Mouse (Mus musculus): ENCODE data around the gene Vill.

Vill gene

DNA sequence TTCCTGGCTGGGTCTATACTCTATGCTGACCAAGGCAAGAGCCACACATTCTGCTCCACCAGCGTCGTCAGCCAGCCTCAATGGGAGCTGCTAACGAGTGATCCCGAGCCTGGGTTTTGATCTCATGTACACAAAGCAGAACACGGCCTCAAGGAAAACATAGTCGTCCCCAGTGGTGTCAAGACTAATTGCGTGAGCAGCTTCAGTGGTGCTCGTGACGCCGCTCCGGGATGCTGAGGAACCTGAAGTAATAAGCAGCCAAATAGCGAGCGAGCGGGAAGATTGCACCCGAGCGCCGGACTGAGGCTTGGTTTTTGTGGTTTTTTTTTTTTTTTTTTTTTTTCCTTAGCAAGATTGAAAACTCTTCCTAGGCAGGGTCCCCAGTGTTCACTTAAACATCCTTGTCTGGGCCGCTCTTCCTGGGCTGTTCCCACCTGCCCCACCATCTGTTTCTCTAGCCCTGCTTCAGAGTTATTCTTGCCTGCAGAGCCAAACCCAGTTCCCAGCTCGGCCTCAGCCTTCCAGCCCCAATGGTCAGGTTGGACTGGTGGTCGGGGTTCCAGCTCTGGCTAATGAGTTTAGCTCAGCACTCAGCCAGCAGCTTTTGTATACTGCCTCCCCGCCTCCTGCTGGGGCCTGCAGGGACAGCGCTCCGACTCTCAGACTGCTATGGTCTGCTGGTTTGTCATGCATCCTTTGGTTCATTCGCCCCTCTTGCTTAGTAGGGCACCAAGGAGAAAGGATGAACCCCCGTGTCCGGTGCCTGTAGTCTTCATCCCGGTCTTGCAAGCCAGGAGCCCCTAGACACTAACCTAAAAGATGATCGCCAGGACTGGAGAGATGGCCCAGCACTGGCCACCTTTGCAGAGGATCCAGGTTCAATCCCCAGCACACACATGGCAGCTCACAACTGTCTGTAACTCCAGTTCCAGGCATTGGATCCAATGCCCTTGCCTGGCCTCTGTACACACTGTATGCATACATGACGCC, 17.6 kb upstream of the Vill start:
- CTCF ChIA-PET, result no interaction called here

DNA sequence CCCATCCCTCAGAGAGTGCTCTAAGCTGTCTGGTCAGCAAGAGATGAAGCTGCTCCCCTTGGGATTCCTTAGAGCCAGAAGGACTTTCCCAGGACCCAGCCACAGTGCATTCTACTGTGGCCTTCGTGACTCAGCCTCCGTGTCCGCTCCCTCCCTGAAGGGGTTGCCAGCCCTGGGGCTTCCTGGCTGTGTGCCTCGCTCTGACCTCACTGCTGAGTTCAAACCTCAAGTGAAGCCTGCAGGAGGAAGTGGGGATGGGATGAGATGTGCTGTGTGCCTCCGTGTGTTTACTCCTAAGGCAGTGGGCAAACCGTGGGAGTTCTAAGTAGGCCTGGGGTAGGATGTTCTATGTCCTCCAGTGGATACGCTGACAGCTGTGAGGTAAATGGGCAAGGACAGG, 16.7 kb upstream of the Vill start:
- CTCF ChIA-PET, result no interaction called here

DNA sequence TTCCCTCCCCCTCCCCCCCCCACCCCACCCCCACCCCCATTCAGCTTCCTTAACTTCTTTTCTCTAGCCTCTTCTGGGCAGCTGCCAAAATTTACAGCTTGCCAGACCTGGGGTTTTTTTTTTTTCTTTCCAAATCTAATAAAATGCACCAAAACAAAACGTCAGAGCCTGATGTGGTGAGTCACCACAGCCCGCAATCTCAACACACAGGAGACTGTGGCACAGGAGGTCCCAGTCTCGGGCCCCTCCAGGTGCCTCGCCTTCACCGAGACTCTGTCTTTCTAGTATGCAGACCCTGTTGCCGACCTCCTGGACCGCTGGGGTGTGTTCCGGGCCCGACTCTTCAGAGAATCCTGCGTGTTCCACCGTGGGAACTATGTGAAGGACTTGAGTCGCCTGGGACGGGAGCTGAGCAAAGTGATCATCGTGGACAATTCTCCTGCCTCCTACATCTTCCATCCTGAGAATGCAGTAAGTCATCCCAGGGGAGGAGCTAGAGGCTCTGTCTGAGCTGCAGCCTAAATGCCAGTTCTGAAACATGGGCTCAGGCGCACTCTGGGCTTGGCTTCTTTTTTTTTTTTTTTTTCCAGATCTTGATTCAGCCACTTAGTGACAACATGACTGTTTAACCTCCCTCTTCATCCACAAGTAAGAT, 15.4 kb upstream of the Vill start:
- CTCF ChIA-PET, result no interaction called here

DNA sequence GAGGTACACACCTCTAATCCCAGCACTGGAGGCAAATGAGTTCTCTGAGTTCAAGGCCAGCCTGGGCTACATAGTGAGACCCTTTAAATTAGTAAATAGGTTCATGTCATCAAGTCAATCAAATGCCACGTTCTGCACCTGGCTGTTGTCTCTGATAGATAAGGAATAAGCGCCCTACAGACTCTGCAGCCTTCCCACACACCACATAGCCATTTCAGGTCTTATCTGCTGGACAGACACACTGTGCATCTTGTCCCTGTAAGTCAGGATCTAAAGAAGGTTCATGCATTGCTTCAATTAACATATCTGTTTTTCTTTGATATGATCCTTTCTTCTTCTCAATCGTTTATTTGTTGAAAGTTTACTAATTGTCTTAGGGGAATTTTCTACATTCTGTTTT, 14.0 kb upstream of the Vill start:
- CTCF ChIA-PET, result no interaction called here

DNA sequence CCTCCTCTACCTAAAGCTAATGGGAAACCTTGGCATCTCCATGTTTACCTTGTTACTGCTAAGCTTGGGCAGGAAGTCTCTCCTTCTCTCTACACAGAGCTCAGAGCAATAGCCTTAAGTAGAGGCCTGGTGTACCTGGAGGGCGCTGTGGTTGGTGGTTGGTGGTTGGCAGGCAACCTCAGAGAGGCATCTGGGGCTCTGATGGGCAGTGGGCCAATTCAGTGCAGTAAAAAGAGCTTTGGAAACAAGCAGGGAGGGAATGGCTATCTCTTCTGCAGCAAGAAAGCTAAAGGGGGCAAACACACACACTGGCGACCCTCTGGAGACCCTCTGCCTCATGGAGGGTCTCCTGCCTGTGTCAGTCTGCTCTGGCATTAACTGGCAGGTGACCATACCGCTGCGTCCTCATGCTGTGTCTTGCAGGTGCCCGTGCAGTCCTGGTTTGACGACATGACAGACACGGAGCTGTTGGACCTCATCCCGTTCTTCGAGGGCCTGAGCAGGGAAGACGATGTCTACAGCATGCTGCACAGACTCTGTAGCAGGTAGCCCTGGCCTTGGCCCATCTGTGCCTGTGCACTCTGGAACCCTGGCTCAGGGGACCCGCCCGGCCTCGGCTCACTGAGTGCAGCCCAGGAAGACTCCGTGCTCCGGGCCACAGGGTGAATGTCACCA, 12.3 kb upstream of the Vill start:
- CTCF ChIA-PET, result no interaction called here

DNA sequence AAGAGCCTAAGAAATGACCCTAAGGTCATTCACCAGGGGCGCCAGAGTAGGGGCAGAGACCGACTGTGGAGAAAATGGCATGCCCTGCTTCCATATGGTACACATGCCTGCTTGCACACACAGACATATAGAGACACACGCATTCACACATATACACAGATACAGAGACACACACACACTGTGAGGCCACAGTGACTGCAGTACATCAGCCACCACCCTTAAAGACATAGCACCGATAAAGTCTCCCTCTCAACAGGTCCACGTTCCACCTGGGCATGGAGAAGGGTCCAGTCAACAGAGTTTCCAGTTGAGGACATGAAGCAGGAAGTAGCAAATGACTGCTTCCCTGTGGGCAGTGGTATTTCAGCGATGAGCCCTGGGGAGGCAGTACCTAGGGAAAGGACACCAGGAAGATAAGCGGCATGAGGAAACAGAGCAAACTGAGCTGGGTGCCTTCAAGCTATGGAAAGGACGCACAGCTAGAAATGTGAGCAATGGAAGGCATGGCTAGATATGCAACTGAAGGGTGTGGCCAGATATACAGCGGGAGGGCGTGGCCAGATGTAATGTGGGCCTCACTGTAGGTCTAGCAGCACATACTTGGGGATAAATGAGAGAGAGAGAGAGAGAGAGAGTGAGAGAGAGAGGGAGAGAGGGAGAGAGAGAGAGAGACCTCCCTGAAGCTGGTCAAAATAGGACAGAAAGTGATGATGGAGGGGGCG, 4.2 kb upstream of the Vill start:
- CTCF ChIA-PET, result no interaction called here

DNA sequence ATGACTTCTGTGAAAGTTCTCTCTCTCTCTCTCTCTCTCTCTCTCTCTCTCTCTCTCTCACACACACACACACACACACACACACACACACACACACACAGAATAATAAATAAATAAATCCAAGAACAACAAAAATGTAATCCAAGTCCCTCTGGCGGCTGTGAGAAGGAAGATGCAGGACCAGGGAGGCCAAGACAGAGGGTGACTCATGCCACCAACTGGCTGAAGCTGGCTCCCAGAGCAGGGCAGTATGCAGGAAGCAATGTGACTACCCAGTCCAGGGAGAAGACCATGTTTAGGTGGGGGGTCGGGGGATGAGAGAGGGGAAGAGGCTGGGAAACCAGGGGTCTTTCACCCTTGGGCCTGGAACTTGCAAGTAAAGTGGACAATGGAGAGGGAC, 1.4 kb upstream of the Vill start:
- CTCF ChIA-PET, result no interaction called here

DNA sequence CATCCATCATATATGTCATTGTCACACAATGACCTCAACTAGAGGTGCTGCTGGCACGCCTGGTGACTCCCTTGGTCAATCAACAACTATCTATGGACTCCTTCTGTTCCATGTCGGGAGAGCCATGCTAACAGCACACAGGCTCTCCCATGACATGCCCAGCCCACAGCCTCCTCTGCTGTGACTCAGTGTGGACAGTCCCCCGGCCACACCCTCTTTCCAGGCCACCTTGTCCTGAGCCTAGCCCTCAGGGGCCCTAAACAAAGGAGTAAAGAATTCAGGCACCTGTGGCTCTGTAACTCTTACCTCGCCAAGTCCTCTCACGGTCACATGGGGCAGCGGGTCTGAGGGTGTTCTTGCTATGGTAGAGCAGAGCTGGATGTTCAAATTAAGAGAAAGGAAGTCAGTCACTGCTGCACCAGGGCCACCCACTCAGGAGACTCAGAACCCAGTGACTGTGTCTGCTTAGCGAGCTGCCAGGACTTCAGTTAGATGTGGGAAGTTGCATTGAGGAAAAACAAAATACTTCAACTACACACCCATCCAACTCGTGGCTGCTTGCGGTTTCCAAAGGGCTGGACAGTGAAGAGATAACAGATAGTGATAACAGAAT, 1.5 kb downstream of the Vill start:
- CTCF ChIA-PET, result no interaction called here

DNA sequence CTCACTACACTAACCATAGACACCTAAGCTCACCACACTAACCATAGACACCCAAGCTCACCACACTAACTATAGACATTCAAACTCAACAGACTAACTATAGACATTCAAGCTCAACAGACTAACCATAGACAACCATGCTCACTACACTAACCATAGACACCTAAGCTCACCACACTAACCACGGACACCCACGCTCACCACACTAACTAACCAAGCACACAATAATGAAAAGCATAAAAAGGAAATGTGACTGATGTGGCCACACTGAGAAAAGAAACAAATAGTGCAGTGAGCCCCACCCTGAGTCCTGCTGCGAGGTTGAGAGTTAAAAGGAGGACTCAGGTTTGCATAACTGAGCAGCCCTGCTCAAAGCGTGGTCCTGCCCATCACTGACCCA, 2.8 kb downstream of the Vill start:
- CTCF ChIA-PET, result no interaction called here

DNA sequence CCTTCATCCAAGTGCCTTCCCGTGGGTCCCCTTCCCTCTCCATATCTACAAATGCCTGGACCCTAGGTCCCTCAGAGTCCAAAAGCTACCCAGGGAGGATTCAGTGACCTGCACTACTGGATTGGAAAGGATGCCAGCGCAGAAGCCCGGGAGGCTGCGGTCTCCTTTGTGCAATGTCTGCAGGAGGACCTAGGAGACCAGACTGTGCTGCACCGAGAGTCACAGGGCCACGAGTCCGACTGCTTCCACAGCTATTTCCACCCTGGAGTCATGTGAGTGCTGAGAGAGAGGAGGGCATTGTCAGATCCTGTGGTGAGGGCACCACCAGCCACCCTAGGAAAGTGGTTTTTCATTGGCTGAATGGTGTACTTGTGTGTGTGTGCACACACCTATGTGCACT, 5.7 kb downstream of the Vill start:
- CTCF ChIA-PET, result no interaction called here

DNA sequence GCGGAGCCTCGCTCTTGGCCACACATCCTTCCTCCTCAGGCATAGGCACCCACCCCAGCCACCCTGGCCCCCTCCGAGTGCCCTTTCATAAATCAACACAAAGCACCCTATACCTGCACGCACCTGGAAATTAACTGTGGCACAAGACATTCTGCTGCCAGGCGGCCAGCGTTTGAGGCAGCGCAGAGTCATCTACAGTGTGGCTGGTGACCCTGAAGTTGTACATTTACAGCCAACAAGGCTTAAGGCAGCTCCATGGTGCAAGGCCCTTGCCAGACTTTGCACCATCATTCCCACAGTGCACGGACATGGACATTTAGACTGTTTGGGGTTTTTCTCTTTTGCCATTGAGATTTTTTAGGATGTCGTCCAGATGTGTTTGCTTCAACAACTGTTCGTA, 8.1 kb downstream of the Vill start:
- CTCF ChIA-PET, result no interaction called here

DNA sequence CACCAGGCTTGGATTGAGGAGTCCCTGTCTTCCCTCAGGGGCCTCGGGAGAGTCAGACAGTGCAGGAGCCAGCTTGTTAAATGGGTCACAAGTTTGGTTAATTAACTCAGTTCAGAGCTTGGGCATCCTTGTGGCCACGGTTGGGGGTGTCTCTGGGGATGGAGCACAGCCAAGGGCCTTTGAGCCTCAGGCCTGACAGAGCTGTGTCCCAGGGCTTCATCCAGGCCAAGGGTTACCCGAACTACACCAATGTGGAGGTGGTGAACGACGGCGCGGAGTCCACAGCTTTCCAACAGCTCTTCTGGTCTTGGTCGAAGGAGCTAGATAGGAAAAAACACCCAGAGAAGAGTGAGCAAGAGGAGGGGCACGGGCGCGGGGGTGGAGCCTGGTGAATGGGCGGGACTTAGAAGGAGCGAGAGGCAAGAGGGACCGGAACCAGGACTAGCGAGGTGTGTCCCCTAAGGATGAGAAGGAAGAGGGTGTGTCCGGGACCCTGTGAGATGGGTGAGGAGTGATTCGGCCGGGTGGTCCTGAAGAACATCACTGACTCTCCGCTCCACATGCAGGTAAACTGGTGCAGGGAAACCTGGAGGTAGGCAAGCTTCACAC, 10.6 kb downstream of the Vill start:
- CTCF ChIA-PET, result no interaction called here

DNA sequence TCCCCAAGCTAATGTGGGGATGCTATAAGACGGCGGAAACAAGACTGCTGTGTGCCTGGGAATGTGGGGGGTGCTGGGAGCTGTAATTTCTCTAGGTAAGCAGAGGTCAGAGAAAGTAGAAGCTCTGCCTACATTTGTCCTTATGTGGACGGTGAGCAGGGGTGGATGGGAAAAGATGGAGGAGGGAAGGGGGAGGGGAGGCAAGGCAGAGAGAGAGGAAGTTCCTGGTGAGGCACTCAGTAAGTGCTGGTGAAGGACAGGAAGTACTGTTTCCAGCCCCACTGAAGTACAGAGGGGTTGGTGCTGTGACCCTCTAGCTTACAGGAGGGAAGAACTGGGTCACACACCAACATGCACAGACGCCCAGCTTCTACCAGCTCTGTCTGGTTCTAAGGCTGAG, 11.7 kb downstream of the Vill start:
- CTCF ChIA-PET, result interaction anchor here (0.6 kb wide), 1 partner anchor 105 kb away, joined by 4 read pairs; no protein-coding TSS in a partner anchor

DNA sequence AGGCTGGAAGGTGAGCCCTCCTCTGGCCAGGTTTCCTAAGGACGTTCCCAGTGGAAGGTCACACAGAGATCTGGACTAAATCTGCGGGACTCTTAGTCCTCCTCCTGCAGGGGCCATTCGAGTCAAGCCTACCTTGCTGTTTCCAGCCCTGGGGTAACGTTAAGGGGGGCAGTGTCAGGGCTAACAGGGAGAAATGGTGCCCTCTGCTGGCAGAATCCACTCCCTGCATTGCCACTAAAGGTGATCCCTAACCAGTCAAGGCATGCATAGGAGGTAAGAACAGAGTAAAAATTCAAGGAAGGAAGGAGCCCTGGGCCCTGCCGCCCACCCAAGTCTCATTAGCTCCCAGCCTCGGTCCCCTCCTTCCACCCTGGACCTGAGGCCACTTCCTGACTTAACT, 15.0 kb downstream of the Vill start:
- CTCF ChIA-PET, result no interaction called here

DNA sequence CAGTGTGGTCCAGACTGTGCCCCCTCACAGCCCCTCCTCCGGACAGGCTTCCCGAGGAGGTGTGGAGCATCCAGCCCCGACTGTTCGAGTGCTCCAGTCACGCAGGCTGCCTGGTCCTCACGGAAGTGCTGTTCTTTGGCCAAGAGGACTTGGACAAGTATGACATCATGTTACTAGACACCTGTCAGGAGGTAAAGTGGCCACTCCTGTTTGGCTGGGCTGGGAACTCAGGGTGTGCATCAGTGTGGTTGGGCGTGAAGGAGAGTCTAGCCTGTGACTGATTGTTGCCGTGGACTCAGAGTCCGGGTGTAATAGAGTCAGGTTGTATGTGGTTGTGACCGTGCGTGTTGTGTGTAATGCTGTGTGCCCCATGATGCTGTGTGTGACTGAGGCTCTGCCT, 15.7 kb downstream of the Vill start:
- CTCF ChIA-PET, result no interaction called here

DNA sequence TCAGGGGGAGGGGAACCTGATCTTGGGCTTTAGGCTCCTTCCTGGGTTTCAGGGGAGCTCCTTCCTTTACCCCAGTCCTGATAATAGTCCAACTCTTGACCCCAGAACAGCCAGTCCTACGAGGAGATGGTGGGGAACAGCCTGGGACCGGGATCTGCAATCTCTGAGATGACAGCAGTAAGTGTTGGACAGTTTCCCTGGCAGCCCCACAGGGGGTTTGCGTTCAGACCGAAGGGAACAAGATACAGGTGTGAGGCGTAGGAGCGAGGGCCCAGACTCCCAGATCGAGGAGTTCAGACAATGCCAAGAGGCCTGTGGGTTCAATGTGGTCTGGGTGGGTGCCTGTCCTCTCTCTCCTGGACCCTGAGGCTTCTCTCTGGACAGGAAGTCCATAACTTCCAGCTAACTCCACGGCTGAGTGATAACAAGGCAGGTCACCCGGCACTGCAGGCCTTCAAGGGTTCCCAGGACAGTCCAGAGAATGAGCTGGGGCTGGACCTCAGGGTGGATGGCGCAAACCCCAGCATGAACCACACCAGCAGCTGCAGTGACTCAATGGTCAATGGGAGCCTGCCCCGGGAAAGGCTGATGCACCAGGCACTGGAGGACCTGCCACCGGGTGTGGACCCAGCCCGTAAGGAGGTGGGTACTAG, 17.7 kb downstream of the Vill start:
- CTCF ChIA-PET, result interaction anchor here (0.6 kb wide), 1 partner anchor 139 kb away, joined by 3 read pairs; no protein-coding TSS in a partner anchor

DNA sequence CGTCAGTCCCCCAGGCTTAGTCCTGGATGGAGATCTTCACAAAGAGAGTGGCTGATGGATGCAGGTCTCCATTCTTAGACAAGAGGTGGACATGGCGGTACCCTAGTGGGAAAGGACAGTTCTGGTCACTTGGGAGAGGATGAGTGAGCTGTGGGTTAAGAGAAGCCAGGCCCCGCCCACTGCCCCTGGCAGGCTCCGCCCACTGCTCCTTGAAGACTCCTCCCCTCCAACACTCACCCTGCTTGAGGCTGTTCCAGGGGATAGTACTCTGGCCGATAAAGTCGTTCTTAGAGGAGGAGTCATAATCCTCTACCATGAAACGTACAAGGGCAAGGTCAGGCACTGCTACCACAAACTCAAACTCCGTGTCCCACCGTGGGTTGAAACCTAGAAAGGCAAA, 19.2 kb downstream of the Vill start:
- CTCF ChIA-PET, result no interaction called here

DNA sequence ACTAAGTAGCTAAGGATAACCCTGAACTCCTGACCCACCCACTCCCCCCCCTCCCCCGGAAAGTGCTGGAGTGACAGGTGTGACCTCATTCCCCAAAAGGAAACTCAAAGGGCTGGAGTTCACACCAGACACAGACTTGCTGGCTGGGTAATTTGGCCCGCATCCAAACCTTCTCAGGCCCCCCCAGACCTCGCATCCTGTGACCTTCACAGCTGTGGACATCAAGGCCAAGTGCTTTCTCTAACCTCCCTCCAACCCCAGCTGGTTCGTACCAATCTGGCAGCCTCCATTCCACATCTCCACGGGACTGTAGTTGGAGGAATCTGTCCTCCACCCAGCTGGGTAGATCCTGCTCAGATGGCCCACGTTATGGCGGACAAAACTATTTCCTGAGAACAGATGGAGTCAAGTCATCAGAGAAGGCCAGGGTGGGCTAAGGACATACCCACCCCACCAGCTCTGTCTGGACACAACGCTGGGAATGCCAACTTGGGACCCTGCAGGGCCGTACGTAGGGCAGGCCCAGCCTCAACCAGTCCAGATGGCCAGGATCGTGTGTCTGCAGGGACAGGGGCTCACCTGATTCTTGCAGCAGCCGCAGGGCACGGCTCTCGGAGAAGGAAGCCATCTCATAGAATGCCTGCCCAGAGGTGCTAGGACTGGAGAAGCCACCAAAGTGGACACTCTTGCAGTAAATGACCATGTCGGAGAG, 20.8 kb downstream of the Vill start:
- CTCF ChIA-PET, result no interaction called here

DNA sequence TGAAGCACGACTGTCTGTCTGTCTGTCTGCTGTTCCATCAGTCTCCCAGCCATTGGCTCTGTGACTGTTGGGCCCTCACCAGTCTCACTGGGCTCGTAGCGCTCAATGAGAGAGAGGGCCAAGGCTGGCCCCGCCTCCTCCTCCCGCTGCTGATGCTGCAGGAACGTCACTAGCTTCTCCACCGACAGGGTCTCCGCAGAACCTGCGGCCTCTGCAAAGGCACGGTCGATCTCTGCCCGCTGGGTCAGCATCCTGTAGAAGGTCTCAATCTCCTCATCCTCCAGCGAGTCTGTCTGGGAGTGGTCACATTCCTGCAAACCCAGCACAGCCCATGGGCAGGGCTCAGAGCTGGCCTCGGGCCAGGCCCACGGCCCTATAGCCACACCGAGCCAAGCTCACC, 23.1 kb downstream of the Vill start:
- CTCF ChIA-PET, result no interaction called here

DNA sequence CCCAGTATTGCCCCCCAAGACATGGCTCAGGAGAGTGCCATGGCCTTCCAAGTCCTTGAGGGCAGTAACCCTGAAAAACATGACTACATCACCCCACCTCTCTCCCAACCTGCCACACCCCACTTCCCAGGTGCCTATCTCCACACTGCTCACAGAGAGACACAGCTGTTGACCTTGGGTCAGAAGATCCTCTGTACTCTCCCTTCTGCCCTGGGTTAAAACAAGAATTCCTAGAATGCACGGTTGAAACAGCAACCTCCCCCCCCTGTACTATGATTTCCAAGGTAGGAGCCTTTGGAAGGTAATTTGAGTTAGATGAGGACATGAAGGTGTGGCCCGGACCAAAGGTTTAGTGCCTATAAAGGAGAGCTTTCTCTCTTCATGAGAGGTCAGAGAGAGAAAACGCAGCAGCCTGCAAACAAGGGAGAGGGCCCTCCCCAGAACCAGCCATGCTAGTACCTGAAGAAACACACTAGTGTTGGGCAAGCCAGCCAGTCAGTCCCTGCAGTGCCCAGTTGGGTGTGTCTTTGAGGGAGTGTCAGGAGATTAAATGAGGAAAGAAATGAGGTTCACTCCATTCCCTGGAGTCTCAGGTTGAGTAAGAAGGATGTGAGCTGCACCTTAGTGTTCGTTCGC, 27.6 kb downstream of the Vill start:
- CTCF ChIA-PET, result no interaction called here

Measured in spleen, embryonic (tissue).